Mouse (Mus musculus): Measurements from ENCODE around the gene Carmil3.

The Carmil3 gene

DNA sequence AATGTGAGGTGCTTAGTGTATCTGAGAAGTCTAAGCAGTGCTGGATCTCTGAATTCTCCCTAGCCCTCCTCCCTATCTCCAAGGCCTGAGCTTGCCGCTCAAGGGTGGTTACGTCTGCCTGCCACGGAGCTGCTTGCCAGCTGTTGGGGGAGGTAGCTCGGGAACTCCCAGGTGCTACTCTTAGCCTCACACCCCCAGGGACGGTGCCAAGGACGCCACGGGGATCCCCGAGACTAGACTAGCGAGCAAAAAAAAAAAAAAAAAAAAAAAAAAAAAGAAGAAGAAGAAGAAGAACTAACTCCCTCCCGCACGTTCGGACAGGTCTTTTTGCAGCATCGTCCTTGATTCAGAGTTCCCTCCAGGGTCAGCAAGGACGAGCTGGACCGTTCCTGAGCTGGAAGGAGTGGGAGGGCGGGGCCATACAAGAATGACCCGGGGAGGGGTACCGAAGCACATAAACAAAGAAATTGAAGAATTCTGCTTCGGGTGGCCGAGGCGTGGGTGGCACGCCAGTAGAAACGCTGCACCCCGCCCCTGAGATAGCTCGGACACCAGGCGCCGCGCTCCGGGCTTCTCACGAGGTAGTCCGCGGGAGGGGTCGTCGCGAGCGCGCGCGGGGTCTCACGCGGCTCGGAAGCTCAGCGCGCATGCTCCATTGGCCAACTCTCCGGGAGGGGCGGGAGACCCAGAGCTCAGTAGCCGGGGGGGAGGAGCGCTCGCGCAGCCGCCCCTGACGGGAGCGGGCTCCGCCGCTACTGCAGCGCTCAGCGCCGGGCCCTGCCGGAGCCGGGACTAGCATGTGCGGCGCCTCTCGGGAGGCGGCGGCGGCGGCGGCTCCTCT, at the start of gene Carmil3:
Carmil3 (plus strand) TSS at position 291 of the 841 bp plus-strand sequence.
- DNase-seq: peak; percentile 90 to 94

DNA sequence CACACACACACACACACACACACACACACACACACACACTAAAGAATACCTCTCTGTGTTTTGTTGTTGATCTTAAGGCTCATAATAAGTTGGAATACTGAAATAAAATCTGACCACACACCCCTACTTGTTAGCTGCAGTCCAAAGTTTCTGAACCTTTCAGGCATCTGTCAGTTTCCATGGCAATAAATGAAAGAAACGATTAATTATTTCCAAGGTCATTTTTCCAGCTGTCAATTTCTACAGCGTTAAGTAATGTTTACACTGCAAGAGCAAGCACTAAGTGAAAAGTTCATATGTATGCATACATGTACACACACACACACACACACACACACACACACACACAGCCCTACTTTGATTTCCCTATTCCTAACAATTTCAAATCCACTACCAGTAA, 32.8 kb upstream of the Carmil3 start:
- no peak for DNase-seq

DNA sequence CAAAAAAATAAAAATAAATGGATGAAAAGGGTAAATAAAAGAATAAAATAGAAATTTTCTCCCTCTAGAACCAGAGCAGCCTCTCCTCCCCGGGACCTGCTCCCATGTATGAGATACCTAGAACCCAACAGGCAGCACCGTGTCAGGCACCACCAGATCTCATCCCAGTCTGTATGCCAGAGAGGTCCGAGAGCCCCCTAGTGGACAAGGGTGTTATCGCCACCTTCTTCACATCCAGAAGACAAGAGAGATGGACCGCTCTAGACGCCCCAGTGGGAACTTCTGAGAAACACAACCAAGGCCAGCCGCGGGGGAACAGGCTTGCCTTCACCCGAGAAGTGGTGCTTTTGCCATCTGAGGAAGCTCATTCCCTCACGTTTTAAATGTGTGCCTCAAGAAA, 32.2 kb upstream of the Carmil3 start:
- peak; percentile 83 to 84 for DNase-seq

DNA sequence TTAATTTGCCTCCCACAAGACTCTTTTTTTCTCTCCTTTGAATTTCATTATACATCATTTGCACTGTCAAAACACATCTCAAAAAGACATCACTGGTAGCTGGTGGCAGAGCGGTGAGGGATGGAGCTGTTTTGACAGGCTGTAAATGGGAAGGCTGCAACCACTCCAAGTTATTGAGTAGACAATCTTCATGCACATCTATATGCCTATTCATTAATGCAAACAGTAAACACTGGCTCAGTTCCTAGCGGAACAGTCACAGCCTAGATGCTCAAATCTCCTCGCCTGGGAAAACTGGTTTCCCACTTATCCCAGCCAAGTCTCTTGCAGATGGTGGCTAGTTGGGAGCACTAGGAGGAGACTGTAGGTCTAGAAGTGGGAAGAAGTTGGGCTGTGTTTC, 31.7 kb upstream of the Carmil3 start:
- DNase-seq: no peak

DNA sequence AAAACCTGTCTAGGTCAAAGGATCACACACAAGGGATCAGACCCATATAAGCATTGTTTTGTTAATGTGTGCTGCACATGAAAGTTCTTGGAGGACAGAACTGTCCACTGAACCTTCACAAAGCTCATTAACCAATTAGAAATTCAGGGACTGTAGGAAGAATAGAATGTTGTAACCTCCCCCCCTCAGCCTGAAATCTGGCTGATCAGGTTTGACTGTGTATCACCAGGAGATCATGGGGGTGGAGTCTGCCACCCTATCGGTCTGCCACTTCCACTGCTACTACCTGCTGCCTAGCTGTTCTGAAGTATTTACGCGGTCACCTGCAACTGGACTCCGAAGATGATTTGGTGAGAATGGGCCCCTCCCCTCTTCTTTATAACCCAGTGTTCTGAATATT, 30.7 kb upstream of the Carmil3 start:
- DNase-seq: no peak

DNA sequence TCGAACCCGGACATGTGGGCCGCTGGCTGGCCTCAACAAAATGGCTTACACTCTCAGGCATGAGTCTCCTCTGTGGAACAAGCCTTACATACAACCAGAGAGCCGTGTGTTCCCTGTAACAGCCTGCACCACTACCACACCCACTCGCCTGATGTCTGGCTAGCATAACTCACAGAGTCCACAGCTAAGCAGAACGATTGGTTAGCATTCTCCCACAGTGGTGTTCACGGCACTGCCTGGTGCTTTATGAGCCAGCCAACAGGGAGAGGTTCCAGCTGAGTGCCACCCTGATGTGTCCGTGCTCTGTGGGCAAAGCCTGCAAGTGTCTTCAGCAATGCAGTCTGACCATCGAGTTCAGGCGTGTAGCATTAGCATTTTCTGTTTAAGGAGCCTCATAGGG, 30.2 kb upstream of the Carmil3 start:
- DNase-seq: no peak

DNA sequence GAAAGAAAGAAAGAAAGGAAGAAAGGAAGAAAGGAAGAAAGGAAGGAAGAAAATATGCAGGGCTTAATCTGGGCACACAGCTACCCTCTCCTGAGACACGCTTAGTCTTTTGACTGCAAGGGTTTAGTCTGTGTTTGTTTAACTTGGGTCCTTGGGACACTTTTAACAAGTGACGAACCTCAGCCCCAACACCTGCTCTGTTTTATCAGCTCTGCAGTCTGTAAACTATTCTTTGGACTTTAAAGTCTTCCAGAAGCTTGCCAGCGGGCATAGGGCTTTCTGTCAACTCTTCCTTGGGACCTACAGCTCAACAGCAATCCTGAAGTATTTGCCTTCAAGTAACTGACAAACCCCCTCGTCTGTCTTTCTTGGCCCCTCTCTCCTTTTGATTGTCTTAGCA, 28.7 kb upstream of the Carmil3 start:
- DNase-seq: no peak

DNA sequence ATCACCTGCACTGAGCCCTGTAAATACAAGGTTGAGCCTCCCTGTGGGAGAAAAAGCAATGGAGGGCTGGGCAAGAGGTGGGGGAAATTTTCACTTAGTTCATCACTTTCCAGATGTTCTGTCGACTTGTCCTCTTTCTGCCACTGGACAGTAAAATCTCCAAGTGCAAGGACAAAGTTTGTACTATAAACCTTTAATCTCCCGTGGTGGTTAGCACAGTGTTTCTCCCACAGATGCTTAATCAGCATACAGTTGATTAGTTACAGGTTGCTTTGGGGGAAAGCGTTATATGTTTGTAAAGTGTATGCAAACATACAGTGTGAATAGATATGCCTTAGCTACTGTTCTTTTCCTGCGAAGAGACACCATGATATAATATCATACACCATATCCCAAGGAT, 24.0 kb upstream of the Carmil3 start:
- DNase-seq: no peak

DNA sequence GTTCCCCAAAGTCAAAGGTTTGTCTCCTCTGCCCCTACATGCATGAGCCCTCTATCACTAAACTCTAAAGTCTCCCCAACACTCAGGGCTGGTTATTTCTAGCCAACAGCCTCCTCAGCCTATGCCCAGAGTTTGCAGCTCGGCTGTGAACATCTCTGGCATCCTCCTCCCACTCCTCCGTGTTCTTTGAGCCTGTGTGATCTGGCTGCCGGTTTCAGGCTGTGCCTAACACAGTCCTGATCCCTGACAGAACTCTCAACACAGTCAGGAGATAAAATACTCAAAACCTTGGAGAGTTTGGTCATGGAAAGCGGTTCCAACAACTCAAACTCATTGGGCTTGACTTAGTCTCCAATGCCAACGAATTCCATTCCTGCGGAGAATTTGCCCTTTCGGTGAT, 23.3 kb upstream of the Carmil3 start:
- no peak for DNase-seq

DNA sequence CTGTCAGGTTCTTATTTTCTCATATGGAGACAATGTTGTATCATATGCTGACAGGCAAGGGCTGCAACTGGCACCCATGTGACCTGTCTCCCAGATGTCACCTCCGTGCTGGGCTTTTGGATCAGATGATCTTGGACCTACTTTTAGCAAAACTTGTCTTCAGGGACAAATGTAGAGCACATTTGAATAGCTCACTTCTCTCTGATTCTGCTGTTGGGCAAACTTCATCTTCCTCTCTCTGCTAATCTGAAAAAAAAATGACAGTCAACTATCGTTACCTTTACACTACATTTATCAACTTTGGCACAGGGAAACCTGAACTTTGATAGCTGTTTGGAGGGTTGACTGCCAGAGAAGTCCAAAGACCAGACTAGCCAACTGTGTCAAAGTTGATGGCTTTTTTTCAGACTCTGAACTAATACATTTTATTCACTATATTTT, 22.1 kb upstream of the Carmil3 start:
- no peak for DNase-seq

DNA sequence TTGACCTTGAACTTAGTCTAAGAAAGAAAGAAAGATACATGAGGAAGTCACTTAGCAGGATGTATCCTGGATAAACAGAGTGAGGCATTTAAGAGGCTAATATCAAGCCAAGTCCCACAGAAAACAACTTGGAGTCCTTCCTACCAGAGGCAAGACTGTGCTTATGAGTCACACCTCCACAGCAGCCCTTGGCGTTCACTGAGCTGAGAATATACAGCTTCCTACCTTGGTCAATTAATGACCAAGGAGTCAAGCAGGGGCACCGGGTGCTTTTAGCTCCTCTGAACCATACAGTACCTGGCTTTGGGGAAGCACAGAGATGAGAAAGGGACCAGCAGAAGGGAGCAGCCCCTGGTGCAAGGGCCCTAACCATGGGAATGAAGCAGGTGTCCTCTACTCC, 21.4 kb upstream of the Carmil3 start:
- DNase-seq: no peak

DNA sequence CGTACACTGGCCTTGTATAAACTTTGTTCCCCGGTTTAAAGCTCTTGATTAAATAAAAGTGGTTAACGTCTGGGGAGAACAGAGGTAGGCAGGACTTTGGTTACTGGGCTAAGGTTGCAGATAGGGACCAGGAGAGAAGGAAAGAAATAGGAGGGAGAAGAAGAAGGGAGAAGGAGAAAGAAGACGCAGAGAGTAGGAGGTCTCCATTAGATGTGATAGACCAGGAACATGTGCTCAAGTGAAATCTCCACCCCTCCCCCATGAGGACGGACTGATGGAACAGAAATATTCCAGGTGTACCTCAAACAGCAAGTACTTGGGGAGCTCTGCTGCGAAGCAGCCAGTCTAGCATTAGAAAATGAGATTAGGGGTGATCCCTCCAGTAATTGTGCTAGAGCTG, 20.6 kb upstream of the Carmil3 start:
- DNase-seq: no peak

DNA sequence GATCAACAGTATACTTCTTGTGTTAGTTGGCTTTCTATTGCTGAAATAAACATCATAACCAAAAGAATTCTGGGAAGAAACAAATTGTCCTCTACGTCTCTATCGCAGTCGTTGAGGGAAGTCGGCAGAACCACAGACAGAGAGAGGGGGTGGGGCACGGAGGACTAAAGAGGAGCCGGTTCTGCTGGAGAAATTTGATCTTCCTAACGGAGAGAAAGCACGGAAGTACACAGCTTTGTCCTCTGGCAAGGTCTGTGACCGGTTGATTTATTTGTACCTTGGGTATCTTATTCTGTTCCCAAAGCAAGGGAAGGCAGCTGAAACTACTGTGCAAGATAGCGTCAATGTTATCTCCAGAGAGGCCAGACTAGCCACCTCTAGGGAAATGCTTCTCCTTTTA, 19.6 kb upstream of the Carmil3 start:
- DNase-seq: no peak

DNA sequence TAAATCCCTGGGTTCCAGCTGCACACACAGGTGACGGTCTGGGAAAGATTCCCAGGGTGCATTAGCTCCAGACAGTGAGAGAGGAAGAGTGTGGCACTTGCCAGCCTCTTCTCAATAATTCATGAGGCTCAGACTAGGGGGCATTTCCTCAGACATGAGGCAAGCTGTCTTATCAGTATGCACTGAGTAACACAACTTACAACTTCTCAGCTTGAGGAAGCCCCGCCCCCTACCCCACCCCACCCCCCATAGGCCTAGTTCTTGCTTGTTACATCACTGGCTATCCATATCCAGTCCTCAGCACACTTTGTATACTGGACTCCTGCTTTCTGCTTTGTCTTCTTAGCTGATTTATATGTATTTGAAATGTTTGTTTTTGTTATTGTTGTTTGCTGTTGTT, 14.8 kb upstream of the Carmil3 start:
- DNase-seq: no peak

DNA sequence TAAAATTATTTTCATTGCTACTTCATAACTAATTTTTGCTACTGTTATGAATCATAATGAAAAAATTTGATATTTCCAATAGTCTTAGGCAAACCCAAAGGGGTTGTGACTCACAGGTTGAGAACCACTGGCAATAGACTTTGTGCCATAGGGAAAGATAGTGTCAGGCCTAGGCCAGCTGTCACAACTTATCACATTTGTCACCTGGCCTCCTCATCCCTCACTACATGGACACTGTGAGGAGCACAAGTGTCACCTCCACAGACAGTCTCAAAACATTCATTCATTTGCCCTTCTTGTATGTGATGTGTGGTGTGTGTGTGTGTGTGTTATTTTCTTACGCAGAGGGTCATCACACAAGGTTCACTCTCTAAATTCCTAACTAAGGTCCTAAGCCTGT, 13.0 kb upstream of the Carmil3 start:
- no peak for DNase-seq

DNA sequence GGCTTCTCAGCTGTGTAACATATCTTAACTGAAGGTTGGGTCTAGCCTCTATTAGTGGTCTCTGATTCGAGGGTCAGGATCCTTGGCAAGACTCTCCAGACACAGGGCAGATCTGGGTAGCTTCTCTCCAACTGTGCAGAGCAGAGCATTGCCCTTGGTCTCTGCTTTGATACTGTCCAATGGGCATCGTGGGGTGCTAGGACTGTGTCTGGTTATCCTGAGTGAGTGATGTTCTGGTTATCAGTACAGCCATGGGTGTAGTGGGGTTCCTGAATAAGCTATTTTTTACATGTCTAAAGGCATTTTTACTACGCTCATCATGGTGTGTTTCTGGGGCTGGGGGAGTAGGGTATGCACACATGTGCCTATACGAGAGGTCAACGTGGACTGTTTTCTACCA, 12.6 kb upstream of the Carmil3 start:
- no peak for DNase-seq

DNA sequence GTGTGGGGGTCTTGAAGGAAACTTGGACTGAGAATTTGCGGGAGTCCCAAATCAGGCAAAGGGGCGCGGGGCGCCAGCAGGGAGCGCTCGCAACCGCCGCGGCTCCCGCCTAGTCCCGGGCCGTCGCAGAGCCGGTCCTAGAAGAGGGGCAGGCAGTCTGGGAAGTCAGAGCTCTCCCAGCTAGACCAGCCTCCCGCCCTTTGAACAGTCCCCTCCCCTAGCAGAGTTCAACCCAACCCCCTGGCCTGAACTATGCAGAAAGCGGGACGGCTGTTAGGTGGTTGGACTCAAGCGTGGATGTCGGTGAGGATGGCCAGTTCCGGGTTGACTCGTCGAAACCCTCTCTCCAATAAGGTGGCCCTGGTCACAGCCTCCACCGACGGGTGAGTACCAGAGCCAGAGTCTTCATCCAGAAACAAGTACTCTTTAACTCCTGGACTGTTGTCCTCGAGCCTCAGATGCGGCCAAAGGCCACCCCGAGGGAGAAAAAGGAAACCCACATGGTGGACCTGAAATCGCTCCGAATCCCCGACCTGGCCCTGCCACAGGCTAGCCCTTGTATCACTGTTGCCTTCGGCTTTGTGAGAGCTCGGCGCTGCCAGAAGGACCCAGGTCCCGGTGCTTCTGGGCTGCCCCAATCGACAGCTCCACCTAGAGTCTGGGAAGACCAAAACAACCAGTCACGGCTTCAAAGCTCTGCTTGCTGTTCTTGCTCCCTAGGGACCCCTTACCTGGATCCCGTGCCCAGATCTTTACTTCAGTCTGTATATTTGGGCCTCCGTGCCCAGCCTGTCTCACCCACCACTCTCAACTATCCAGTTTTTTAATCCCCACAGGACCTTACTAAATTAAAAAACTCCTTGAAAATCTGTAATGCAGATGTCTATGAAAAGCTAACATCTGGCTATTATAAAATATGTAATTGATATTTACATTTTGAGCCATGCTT, 11.5 kb upstream of the Carmil3 start, which contains the start of gene Dhrs4:
Dhrs4 (plus strand) TSS at position 108 of the 949 bp plus-strand sequence.
- peak; percentile 79 to 80 for DNase-seq

DNA sequence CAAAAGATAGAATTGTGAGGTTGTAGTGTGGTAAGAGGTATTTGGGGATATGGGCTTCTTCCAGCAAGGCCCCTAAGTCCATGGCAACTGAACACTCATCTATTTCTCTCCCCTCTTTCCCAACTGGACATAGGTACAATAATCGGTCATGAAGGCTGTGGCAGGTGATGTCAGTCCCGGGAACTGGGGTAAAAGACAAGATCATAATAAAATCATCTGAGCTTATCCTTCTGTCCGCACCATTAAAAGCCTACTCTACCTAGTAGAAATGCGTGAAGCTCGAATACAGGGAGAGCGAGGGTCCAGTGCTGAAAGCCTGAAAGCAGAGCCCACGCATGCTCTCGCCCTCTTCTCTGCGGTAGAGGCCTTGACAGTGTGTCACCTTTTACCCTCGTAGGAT, 10.8 kb upstream of the Carmil3 start:
- DNase-seq: no peak

DNA sequence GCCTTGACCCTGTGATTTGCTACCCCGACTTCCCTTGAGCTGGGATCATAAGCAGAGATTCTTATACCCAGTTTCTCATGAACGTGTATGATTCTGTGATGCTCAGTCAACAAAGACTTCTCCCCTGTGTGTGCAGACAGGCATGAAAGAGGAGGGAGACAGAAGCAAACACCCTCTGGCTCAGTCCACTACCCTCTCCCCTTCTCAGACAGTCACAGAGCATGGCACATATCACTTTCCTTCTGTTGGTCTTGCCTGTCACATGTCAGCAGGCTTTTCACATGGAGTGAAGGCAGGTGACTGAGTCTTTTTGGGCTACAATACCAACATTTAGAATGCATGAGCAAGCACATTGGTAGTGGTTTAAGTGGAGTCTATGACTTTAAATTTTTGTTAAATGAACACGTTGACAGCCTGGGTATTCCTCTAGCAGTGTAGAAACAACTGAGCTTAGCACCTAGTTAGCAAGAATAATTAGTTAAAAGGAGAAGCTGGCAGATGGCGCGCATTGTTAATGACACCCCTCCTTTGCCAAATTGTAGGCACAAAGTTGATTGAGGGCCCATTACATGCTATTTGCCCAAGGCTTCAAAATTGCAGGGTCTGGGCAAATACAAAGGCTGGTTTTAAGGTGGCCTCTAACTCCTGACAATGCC, 5.9 kb upstream of the Carmil3 start:
- no peak for DNase-seq

DNA sequence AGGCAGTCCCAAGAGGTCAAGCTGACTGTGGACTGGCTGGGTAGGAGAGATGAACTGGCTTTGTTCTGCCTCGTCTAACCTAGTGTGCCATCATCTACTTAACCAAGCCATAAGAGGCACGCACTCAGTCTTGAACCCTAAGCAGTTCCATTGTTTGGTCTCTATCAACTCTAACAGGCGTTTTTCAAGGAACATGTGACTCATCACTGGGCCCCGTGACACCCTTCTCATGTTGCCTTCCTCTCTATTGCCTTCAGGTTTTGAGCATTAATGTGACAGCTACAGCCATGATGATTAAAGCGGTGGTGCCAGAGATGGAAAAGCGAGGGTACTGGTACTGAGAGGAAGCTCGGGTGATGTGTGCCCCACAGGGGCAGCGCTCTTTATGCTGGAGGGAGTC, 3.6 kb upstream of the Carmil3 start:
- no peak for DNase-seq

DNA sequence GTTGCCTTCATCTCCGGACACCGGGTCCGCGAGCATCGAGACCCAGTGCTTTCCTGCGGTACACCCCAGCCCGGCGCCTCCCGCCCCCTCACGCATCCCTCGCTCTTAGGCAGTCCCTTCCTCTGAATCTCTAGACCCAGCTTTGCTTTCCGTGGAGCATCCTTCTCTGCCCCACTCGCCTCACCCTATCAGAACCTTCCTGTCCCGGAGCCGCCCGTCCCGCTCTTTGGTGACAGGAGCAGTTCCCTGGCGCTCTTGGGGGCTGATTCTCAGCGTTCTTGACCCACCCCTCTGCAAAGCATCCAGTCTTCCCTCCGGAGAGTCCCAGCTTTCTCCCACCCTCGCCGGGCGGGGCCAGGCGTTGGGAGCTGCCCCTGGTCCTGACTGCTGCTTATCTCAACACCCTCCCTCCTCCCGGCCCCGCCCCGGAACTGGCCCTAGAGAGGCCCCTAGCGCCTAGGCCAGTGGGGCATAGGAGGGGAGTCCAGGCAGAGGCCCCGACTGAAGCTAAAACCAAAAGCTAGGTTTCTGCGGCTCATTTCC, 911 bp downstream of the Carmil3 start:
- DNase-seq: peak; percentile 74 to 75

DNA sequence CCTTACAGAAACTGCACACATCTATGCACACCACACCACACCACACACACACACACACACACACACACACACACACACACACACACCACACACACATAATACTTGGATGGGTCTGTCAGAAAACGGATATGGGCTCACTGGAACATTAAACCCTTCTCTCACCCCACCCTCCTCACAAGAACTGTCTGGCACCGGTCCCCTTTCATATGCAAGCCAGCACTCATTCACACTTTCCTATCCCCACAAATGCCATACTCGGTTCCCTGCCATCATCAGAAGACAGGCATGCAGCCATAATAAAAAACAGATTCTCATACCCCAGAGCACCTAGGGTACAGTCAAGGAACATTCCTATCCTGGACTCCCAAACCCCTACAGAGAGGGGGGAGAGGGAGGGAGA, 1.7 kb downstream of the Carmil3 start:
- peak in 1 of 2 experiments; percentile 52 for DNase-seq
